Mouse (Mus musculus) heart, adult 10 weeks (tissue): ENCODE data around the gene Vstm2b. TPM values are rescaled to one million over a fixed set of nuclear protein-coding genes. Genes with fewer than 3 reads are reported as not detected.

ENCODE experiments used
- polyA plus RNA-seq: library from polyadenylated mRNA; stranded (reverse); fragments of 350-450 nt; fragmentation: Illumina TruSeq; extraction: RNeasy Lipid Tissue Mini Kit (QIAGEN cat#74804); gene quantifications from one replicate; pipeline ENCODE4 v1.2.3, GENCODE M21; 2014; ENCODE audit warnings: low read depth, low replicate concordance

Vstm2b gene
- polyA plus RNA-seq = not detected

DNA sequence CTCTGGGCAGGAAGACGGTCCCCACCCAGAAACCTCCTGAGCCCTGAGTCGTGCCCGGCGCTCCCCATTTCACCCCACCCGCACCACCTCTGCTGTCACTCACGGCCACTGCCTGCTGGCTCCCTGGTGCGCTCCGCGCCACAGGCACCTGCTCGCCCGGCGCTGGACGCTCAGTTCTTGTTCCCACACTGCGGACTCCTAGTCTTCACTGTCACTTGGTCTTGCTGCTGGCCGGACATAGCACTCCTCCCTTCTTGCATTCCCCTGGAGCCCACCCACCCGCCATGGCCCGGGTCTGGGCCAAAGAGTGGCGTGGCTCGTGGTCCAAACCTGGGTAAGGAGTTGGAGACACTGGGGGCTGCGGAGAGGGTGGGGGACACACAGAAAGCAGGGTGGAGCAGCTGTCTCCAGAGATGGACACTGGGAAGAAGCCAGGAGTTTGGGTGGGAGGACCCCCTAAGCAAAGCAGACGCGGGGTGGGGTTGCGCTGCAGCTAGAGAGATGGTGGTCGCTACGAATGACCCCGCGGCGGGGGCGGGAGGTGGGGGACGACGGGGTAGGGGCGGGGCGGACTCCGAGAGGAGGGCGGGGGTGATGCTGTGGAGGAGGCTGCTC is at the start of gene Vstm2b:
Gene Vstm2b, plus strand, starts transcription at position 233 of the 615 bp plus-strand sequence.

Other genes starting within 250 kb of the Vstm2b start
- not detected for gene 4930433I11Rik, start 89.2 kb downstream of the Vstm2b start, polyA plus RNA-seq
- not detected for gene Gm4884, start 134.4 kb downstream of the Vstm2b start, polyA plus RNA-seq